Mouse (Mus musculus) midbrain, embryonic 11.5 days (tissue): ENCODE results near the gene Glyctk. TPM values are rescaled to one million over a fixed set of nuclear protein-coding genes. Genes with fewer than 3 reads are reported as not detected.

Experiments
- ATAC-seq: fragments of 200-750 bp; cut with Nextera tagmentation; 2 replicates; pipeline ENCODE4 v1.8.0; 2017; ENCODE audit warnings: moderate TSS enrichment, moderate library complexity; ENCODE audit not compliant: low FRiP score
- DNase-seq: peaks from one replicate; pipeline ENCODE4 v3.0.0; 2015; ENCODE audit warnings: low spot score; ENCODE audit errors: missing footprints
- H3K27ac ChIP-seq: fragments of 300-500 bp; sonication (generic); 2 replicates; pipeline ENCODE4 v1.5.1; 2014; ENCODE audit warnings: low read depth, low read length
- H3K27me3 ChIP-seq: fragments of 300-500 bp; sonication (generic); 2 replicates; pipeline ENCODE4 v1.6.1; 2014; ENCODE audit warnings: mild to moderate bottlenecking, low read length, moderate library complexity, mixed read lengths; ENCODE audit not compliant: control insufficient read depth, insufficient read depth
- H3K36me3 ChIP-seq: fragments of 300-500 bp; sonication (generic); 2 replicates; pipeline ENCODE4 v1.6.1; 2014; ENCODE audit warnings: mild to moderate bottlenecking, low read length, moderate library complexity, mixed read lengths; ENCODE audit not compliant: control insufficient read depth, insufficient read depth
- H3K4me1 ChIP-seq: fragments of 300-500 bp; sonication (generic); 2 replicates; pipeline ENCODE4 v1.6.1; 2014; ENCODE audit warnings: low read length; ENCODE audit not compliant: control insufficient read depth, insufficient read depth
- H3K4me2 ChIP-seq: fragments of 300-500 bp; sonication (generic); 2 replicates; pipeline ENCODE4 v1.6.1; 2014; ENCODE audit warnings: mild to moderate bottlenecking, moderate library complexity
- H3K4me3 ChIP-seq: fragments of 300-500 bp; sonication (generic); 2 replicates; pipeline ENCODE4 v1.5.1; 2014; ENCODE audit warnings: low read depth, low read length
- H3K9ac ChIP-seq: fragments of 300-500 bp; sonication (generic); 2 replicates; pipeline ENCODE4 v1.6.1; 2014; ENCODE audit warnings: low read length
- H3K9me3 ChIP-seq: fragments of 300-500 bp; sonication (generic); 2 replicates; pipeline ENCODE4 v1.6.1; 2016; ENCODE audit warnings: low read length; ENCODE audit not compliant: control insufficient read depth
- WGBS: fragments of 180-500 bp; shearing (Covaris S2); extraction: QIAGEN DNeasy Blood & Tissue Kit; methylation state at CpG from one replicate; pipeline ENCODE4 v1.1.7; 2014; 5-methylcytosine and 5-hydroxymethylcytosine counted together
- polyA plus RNA-seq: library from polyadenylated mRNA; unstranded; fragments of >200 nt; fragmentation: Nextera tagmentation; extraction: Ambion mirVana; gene quantifications from 2 replicates; pipeline ENCODE4 v1.2.1, GENCODE M21; 2014

The Glyctk gene
- polyA plus RNA-seq, 1 experiment from 2014 or later, result 5.6 TPM

GRCm38 (mm10) chr9:106197732-106198131, 39.8 kb upstream of the Glyctk start:
- Histone ChIP-seq H3K36me3 (0 out of 2 replicates have a peak, but pooled peaks cover 3% of the 10 kb centered on the region), H3K27me3 (no peaks in the 10 kb centered on the region), H3K9ac (no peak overlapping the region), H3K4me3 (no peak overlapping the region), H3K9me3 (no peaks in the 10 kb centered on the region), H3K27ac (no peak overlapping the region), H3K4me2 (no peak overlapping the region), H3K4me1 (peaks cover 18% of the 10 kb centered on the region)
- WGBS, result 92% methylated on average over 9 of the region's 9 CpGs
- DNase-seq (no peak), ATAC-seq (no peak)

- Histone ChIP-seq H3K4me2 (no peak overlapping the region), H3K4me1 (peaks cover 16% of the 10 kb centered on the region), H3K27me3 (no peaks in the 10 kb centered on the region), H3K4me3 (no peak overlapping the region), H3K27ac (no peak overlapping the region), H3K9ac (no peak overlapping the region), H3K9me3 (no peaks in the 10 kb centered on the region), H3K36me3 (0 out of 2 replicates have a peak, but pooled peaks cover 5% of the 10 kb centered on the region)
- ATAC-seq (no peak), DNase-seq (no peak)
- WGBS, result 89% methylated on average over 3 of the region's 3 CpGs
These were observed 39.3 kb upstream of the Glyctk start for GRCm38 (mm10) chr9:106197081-106197713.

GRCm38 (mm10) chr9:106195693-106196092, 37.8 kb upstream of the Glyctk start:
- H3K9ac ChIP-seq, result no peak overlapping the region
- H3K27me3 ChIP-seq, result no peaks in the 10 kb centered on the region
- peaks cover 16% of the 10 kb centered on the region for H3K4me1 ChIP-seq
- peaks cover 9% of the 10 kb centered on the region; the same call in 1 of the 2 replicates for H3K36me3 ChIP-seq
- no peaks in the 10 kb centered on the region for H3K9me3 ChIP-seq
- no peak for ATAC-seq
- peak overlapping the region; percentile 20; the same call in 1 of the 2 replicates for H3K27ac ChIP-seq
- no peak overlapping the region for H3K4me2 ChIP-seq
- no peak for DNase-seq
- WGBS, result 86% methylated on average over 8 of the region's 8 CpGs
- H3K4me3 ChIP-seq, result no peak overlapping the region

- no peak overlapping the region for H3K4me3 ChIP-seq
- 92% methylated on average over 8 of the region's 8 CpGs for WGBS
- ATAC-seq (no peak), DNase-seq (no peak)
- no peak overlapping the region for H3K9ac ChIP-seq
- no peak overlapping the region for H3K4me2 ChIP-seq
- H3K27me3 ChIP-seq, result no peaks in the 10 kb centered on the region
- H3K4me1 ChIP-seq, result peaks cover 11% of the 10 kb centered on the region
- H3K27ac ChIP-seq, result no peak overlapping the region
- H3K9me3 ChIP-seq, result no peaks in the 10 kb centered on the region
- peaks cover 19% of the 10 kb centered on the region for H3K36me3 ChIP-seq
These were observed 36.2 kb upstream of the Glyctk start for GRCm38 (mm10) chr9:106193930-106194807.

- no peak for DNase-seq
- Histone ChIP-seq H3K4me3 (no peak overlapping the region), H3K9me3 (no peaks in the 10 kb centered on the region), H3K36me3 (peaks cover 29% of the 10 kb centered on the region), H3K4me2 (no peak overlapping the region), H3K9ac (no peak overlapping the region), H3K27ac (no peak overlapping the region), H3K4me1 (peaks cover 4% of the 10 kb centered on the region), H3K27me3 (no peaks in the 10 kb centered on the region)
- 82% methylated on average over 1 of the region's 1 CpGs for WGBS
- ATAC-seq, result no peak
These were observed 35.1 kb upstream of the Glyctk start for GRCm38 (mm10) chr9:106192998-106193397.

- Histone ChIP-seq H3K9ac (no peak overlapping the region), H3K4me3 (no peak overlapping the region), H3K27me3 (no peaks in the 10 kb centered on the region), H3K27ac (no peak overlapping the region), H3K36me3 (peaks cover 37% of the 10 kb centered on the region), H3K9me3 (no peaks in the 10 kb centered on the region), H3K4me2 (no peak overlapping the region), H3K4me1 (peaks cover 4% of the 10 kb centered on the region; the same call in 1 of the 2 replicates)
- DNase-seq, result no peak
- ATAC-seq, result no peak
- 94% methylated on average over 8 of the region's 8 CpGs for WGBS
These were observed 34.1 kb upstream of the Glyctk start for GRCm38 (mm10) chr9:106192024-106192423.

GRCm38 (mm10) chr9:106191355-106191754, 33.4 kb upstream of the Glyctk start:
- no peak for DNase-seq
- peaks cover 40% of the 10 kb centered on the region for H3K36me3 ChIP-seq
- H3K27ac ChIP-seq, result no peak overlapping the region

GRCm38 (mm10) chr9:106183996-106184395, 26.1 kb upstream of the Glyctk start:
- DNase-seq (no peak), ATAC-seq (no peak)
- no peak overlapping the region for H3K27ac ChIP-seq
- no peaks in the 10 kb centered on the region for H3K27me3 ChIP-seq
- no peaks in the 10 kb centered on the region for H3K9me3 ChIP-seq
- no peak overlapping the region for H3K4me2 ChIP-seq
- H3K9ac ChIP-seq, result no peak overlapping the region
- H3K36me3 ChIP-seq, result peaks cover 52% of the 10 kb centered on the region
- H3K4me3 ChIP-seq, result no peak overlapping the region
- H3K4me1 ChIP-seq, result no peaks in the 10 kb centered on the region
- WGBS, result 97% methylated on average over 5 of the region's 5 CpGs

More at GRCm38 (mm10) chr9:106191355-106191754, 33.4 kb upstream of the Glyctk start:
- Histone ChIP-seq H3K9ac (no peak overlapping the region), H3K9me3 (no peaks in the 10 kb centered on the region), H3K4me2 (no peak overlapping the region), H3K4me1 (peaks cover 4% of the 10 kb centered on the region; the same call in 1 of the 2 replicates), H3K27me3 (no peaks in the 10 kb centered on the region), H3K4me3 (no peak overlapping the region)
- 95% methylated on average over 1 of the region's 1 CpGs for WGBS
- no peak for ATAC-seq

GRCm38 (mm10) chr9:106182146-106182545, 24.2 kb upstream of the Glyctk start:
- no peaks in the 10 kb centered on the region for H3K9me3 ChIP-seq
- no peak overlapping the region for H3K9ac ChIP-seq
- ATAC-seq (no peak), DNase-seq (no peak)
- H3K36me3 ChIP-seq, result peaks cover 39% of the 10 kb centered on the region; the same call in 1 of the 2 replicates
- H3K4me1 ChIP-seq, result no peaks in the 10 kb centered on the region
- 95% methylated on average over 4 of the region's 4 CpGs for WGBS
- H3K27ac ChIP-seq, result no peak overlapping the region
- H3K27me3 ChIP-seq, result no peaks in the 10 kb centered on the region
- no peak overlapping the region for H3K4me2 ChIP-seq
- no peak overlapping the region for H3K4me3 ChIP-seq
